Mouse (Mus musculus): Measurements from ENCODE around the gene Prkag2.

Prkag2 gene

DNA sequence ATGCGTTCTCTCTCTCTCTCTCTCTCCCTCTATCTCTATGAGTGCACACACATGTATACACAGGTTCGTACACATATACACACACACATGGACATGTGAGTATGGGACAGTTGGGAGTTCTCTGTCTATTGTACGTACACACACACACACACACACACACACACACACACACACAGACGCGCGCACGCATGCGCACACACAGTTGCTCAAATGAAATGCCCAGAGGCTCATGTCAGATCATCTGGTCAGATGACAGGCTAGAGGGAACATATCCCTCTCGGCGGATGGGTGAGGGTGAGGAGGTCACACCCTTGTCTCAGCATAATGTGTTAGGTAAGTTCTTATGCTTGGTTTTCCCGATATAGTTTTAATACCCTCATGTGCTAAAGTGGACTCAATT lies 69.4 kb downstream of the Prkag2 start:
- POLR2A ChIA-PET = no interaction called here
- CTCF ChIA-PET = interaction anchor here in 2 of 4 experiments (0.6 to 1.0 kb wide), 3 partner anchors 10 to 133 kb away, joined by 3 to 5 read pairs (median 5); no protein-coding TSS in a partner anchor

DNA sequence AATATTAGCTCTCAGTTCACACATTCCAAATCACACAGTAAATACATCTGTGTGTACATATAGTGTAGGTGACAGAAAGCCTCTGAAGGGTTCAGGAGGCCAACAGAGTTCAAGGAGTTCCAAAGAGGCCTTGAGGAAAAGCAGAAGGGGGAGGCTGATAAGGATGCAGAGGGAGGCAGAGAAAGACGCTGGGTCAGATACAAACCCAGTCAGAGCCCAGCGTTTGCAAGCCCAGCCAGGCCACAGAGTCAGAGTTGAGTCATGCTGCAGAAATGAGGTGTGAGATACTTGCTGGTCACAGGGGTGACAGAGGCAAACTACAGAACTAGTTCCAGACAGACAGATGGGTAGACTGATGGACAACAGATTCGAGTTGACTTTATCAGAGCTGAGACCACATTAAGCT lies 70.2 kb downstream of the Prkag2 start:
- CTCF ChIA-PET = interaction anchor here in 2 of 4 experiments (0.6 to 1.0 kb wide), 3 partner anchors 11 to 132 kb away, joined by 3 to 5 read pairs (median 5); no protein-coding TSS in a partner anchor
- POLR2A ChIA-PET = interaction anchor here in 2 of 4 experiments (0.6 to 1.4 kb wide), 2 partner anchors 20 to 686 kb away, joined by 3 read pairs; no protein-coding TSS in a partner anchor

GRCm38 (mm10) chr5:25027673-25028072 lies 72.8 kb downstream of the Prkag2 start:
- ChIA-PET CTCF (no interaction called here), POLR2A (no interaction called here)

DNA sequence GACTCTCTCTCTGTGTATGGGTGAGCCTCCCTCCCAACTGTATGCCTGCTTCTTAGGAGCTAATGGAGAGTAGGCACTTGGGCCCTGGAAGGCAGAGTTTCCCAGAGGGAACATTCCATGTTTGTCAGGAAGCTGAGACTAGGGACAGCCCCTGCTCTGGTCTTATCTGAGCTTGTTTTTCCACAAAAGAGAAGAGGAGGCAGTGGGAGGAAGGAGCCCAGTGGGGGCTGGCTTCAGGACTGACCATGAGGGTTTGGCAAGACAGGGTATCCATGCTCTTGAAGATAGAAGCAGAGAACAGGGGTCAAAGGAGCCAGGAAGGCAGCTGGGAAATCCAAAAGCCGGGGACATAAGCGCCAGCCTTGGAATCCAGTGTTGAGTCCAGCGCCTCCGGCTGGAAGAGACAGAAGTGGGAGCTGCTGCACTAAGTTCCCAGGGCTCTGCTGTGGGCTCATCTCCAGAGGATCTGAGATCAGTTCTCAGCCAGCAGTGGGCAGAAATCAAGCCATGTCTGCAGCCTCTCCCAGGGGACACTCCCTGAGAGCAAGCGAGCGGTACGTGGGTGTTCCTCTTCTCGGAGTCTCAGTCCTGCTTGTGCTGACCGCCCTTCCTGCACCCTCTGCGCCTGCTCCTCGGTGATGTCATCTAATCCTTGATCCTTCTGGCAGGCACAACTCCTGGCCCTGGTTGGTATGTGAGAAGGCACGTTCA lies 75.0 kb downstream of the Prkag2 start:
- POLR2A ChIA-PET = interaction anchor here in 2 of 4 experiments (0.6 to 1.3 kb wide), 4 partner anchors 15 to 340 kb away, joined by 3 to 7 read pairs (median 4); partner anchors contain the start of gene Nub1 (in 1 of the 2)
- CTCF ChIA-PET = interaction anchor here in 3 of 4 experiments (0.6 to 1.7 kb wide), 5 partner anchors 9 to 19 kb away, joined by 3 to 5 read pairs (median 4); no protein-coding TSS in a partner anchor

GRCm38 (mm10) chr5:25022904-25023303 lies 77.5 kb downstream of the Prkag2 start:
- POLR2A ChIA-PET = interaction anchor here in 1 of 4 experiments (1.1 kb wide), 1 partner anchor 13 kb away, joined by 3 read pairs; no protein-coding TSS in a partner anchor
- CTCF ChIA-PET = interaction anchor here (0.6 to 2.9 kb wide), 37 partner anchors 9 to 398 kb away, joined by 3 to 34 read pairs (median 3); partner anchors contain the start of gene Smarcd3 (in 1 of the 4)

DNA sequence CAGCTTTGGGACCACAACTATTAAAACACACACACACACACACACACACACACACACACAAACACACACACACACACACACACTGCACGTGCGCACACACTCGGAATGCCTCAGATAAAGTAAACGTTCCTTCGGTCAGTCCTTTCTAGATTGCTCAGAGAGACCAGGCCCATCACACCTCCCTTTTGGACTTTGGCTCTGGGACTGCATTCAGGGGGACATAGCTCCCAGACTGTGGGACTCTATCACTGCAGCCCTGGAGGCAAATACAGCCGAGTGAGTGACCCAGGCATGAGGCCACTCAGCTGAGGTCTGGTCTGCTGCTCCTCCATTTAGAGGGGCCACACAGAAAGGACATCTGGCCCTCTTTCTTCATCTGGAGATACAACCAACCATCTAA lies 81.2 kb downstream of the Prkag2 start:
- POLR2A ChIA-PET = interaction anchor here in 2 of 4 experiments (0.6 to 1.9 kb wide), 3 partner anchors 9 to 428 kb away, joined by 4 to 5 read pairs (median 4); no protein-coding TSS in a partner anchor
- CTCF ChIA-PET = interaction anchor here in 2 of 4 experiments (0.5 to 1.4 kb wide), 3 partner anchors 9 to 13 kb away, joined by 3 to 4 read pairs (median 3); no protein-coding TSS in a partner anchor

GRCm38 (mm10) chr5:25012134-25012533 lies 88.3 kb downstream of the Prkag2 start:
- POLR2A ChIA-PET = interaction anchor here in 1 of 4 experiments (0.8 to 2.8 kb wide), 2 partner anchors 16 to 261 kb away, joined by 3 to 17 read pairs; no protein-coding TSS in a partner anchor
- CTCF ChIA-PET = interaction anchor here in 3 of 4 experiments (0.7 to 2.8 kb wide), 15 partner anchors 9 to 327 kb away, joined by 3 to 34 read pairs (median 5); partner anchors contain the start of genes Nub1 (in 2 of the 3) and Prkag2 (in 1 of the 3)

- CTCF ChIA-PET = interaction anchor here (0.6 to 2.8 kb wide), 98 partner anchors 8 to 822 kb away, joined by 3 to 34 read pairs (median 4); partner anchors contain the start of genes Nub1 (in 2 of the 4), Chpf2 (in 1 of the 4), Kcnh2 (in 1 of the 4) and Prkag2 (in 1 of the 4)
- POLR2A ChIA-PET = interaction anchor here (0.5 to 3.0 kb wide), 42 partner anchors 8 to 661 kb away, joined by 3 to 32 read pairs (median 4); partner anchors contain the start of genes Rheb (in 4 of the 4), Nub1 (in 3 of the 4), Abcf2 (in 1 of the 4) and Wdr86 (in 1 of the 4)
These were observed 89.4 kb downstream of the Prkag2 start for GRCm38 (mm10) chr5:25011019-25011485.

GRCm38 (mm10) chr5:25010438-25010892 lies 90.0 kb downstream of the Prkag2 start:
- ChIA-PET CTCF (interaction anchor here (0.5 to 2.8 kb wide), 102 partner anchors 8 to 823 kb away, joined by 3 to 34 read pairs (median 4); partner anchors contain the start of genes Actr3b (in 1 of the 4), Chpf2 (in 1 of the 4), Kcnh2 (in 1 of the 4) and Nub1 (in 1 of the 4)), POLR2A (interaction anchor here (0.5 to 3.0 kb wide), 50 partner anchors 8 to 662 kb away, joined by 3 to 32 read pairs (median 4); partner anchors contain the start of genes Rheb (in 4 of the 4), Nub1 (in 3 of the 4), Abcf2 (in 1 of the 4) and Wdr86 (in 1 of the 4))

DNA sequence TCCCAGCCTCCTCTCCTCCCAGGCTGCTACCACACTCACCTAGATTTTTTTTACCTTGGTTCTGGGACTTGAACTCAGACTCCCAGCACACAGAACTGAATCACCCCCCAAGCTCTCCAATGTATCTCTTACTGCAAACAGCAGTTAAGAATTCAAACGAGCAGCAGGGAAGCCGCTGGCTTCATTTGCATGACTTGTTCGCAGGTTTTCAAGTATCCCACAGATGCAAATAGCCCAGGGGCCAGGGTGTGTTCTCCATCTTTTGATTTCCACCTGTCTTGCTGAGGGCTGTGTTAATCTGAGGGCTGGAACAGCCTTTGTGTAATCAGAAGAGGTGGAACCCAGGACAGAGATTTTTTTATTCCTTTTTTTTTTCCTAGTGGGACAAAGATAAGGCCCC lies 90.7 kb downstream of the Prkag2 start:
- POLR2A ChIA-PET = interaction anchor here (0.5 to 3.0 kb wide), 43 partner anchors 8 to 748 kb away, joined by 3 to 32 read pairs (median 4); partner anchors contain the start of genes Rheb (in 4 of the 4), Nub1 (in 3 of the 4), Abcf2 (in 1 of the 4) and Wdr86 (in 1 of the 4)
- CTCF ChIA-PET = interaction anchor here (0.5 to 2.8 kb wide), 81 partner anchors 8 to 750 kb away, joined by 3 to 34 read pairs (median 5); partner anchors contain the start of genes Actr3b (in 1 of the 4), Kcnh2 (in 1 of the 4), Nub1 (in 1 of the 4) and Prkag2 (in 1 of the 4)

DNA sequence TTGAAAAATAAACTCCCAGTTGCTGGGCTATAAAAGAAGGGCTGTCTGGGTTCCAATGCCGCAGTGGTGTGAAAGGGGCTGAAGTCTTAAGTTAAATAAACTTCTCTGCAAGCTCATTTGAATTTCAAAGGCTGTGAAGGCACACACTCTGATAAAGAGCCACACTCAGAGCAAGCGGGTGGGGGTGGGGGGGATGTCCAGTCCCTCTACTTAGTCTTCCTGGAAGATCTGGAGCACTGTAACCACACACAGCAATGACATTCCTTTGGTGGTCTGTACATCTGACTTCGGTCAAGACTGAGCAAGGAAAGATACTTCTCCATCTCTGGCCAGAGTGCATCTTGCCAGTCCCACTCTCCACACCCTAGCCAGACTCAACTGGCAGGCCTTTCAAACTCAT lies 91.5 kb downstream of the Prkag2 start:
- ChIA-PET POLR2A (interaction anchor here in 2 of 4 experiments (0.6 to 3.0 kb wide), 5 partner anchors 13 to 324 kb away, joined by 3 to 32 read pairs (median 7); partner anchors contain the start of gene Nub1 (in 2 of the 2)), CTCF (interaction anchor here in 2 of 4 experiments (0.6 to 2.1 kb wide), 3 partner anchors 28 to 324 kb away, joined by 3 to 6 read pairs (median 4); partner anchors contain the start of gene Nub1 (in 1 of the 2))

- CTCF ChIA-PET = interaction anchor here (0.6 to 2.6 kb wide), 50 partner anchors 9 to 1286 kb away, joined by 3 to 24 read pairs (median 4); partner anchors contain the start of genes Rheb (in 2 of the 4), Crygn (in 1 of the 4) and Nub1 (in 1 of the 4)
- POLR2A ChIA-PET = interaction anchor here in 3 of 4 experiments (0.6 to 2.1 kb wide), 20 partner anchors 9 to 322 kb away, joined by 3 to 10 read pairs (median 3); partner anchors contain the start of genes Nub1 (in 2 of the 3) and Rheb (in 1 of the 3)
These were observed 93.6 kb downstream of the Prkag2 start for GRCm38 (mm10) chr5:25006848-25007247.

GRCm38 (mm10) chr5:25005532-25006129 lies 94.8 kb downstream of the Prkag2 start:
- ChIA-PET CTCF (interaction anchor here (0.6 to 2.6 kb wide), 29 partner anchors 10 to 825 kb away, joined by 3 to 24 read pairs (median 4); partner anchors contain the start of gene Rheb (in 1 of the 4)), POLR2A (interaction anchor here in 2 of 4 experiments (0.8 to 2.1 kb wide), 5 partner anchors 8 to 321 kb away, joined by 3 to 10 read pairs (median 5); partner anchors contain the start of gene Nub1 (in 1 of the 2))

GRCm38 (mm10) chr5:25001391-25001794 lies 99.0 kb downstream of the Prkag2 start:
- ChIA-PET CTCF (interaction anchor here in 2 of 4 experiments (0.8 to 0.9 kb wide), 2 partner anchors 9 to 21 kb away, joined by 3 read pairs; no protein-coding TSS in a partner anchor), POLR2A (interaction anchor here in 1 of 4 experiments (1.4 to 1.5 kb wide), 2 partner anchors 9 to 250 kb away, joined by 3 to 4 read pairs; no protein-coding TSS in a partner anchor)

DNA sequence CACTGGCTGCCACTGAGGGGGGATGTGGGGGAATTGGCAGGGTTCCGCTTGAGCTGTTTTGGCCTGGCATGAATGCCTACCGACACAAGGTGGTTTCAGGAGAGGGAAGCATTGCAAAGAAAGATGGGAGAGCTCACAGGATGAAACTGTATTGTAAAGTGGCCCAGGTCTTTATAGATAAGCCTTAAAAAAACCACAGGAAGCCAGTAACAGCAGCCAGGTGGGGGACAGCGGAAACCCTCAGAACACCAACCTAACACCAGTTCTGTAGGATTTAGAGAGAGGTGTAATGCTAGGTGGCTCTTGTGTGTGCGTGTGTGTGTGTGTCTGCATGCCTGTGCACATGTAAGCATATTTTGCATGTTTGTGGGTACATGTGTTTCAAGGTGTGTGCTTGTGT lies 101.1 kb downstream of the Prkag2 start:
- POLR2A ChIA-PET = interaction anchor here in 2 of 4 experiments (0.6 to 1.9 kb wide), 5 partner anchors 11 to 314 kb away, joined by 3 to 6 read pairs (median 4); partner anchors contain the start of gene Nub1 (in 1 of the 2)
- CTCF ChIA-PET = interaction anchor here in 3 of 4 experiments (1.0 to 1.9 kb wide), 3 partner anchors 11 to 16 kb away, joined by 3 to 12 read pairs (median 8); no protein-coding TSS in a partner anchor

DNA sequence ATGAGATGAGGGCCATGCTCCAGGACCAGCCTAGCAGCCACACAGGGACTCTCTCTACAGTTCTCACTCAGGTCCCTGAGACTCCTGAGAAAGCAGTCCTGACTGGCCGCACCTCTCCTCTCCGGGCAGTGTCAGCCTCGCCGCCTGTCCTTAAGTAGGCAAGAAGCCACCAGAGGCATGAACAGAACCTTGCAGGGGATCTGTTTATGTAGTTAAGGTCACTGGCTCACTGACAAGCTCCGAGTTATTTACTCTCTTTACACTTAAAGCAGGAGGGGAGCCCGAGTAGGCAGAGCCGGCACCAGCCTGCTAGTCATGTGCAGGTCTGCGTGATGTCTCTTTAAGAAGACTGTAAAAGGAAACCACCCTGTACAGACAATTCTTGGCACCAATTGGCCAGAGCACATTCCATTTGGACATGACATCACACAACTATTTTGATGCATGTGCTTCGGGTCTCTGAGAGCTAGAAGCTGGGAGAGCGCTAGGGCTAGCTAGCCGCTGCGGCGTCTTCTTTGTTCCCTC lies 104.8 kb downstream of the Prkag2 start:
- ChIA-PET CTCF (interaction anchor here (0.6 to 3.5 kb wide), 10 partner anchors 9 to 566 kb away, joined by 3 to 19 read pairs (median 6); no protein-coding TSS in a partner anchor), POLR2A (interaction anchor here in 3 of 4 experiments (0.6 to 2.5 kb wide), 16 partner anchors 10 to 310 kb away, joined by 3 to 9 read pairs (median 4); partner anchors contain the start of genes Nub1 (in 2 of the 3) and Rheb (in 1 of the 3))
